Mouse (Mus musculus) midbrain, embryonic 10.5 days (tissue): ENCODE data around the gene Hmgn2. TPM values are rescaled to one million over a fixed set of nuclear protein-coding genes. Genes with fewer than 3 reads are reported as not detected.
A peak's percentile ranks its signal among the peaks of the same experiment; 100 is the strongest.

Source experiments
- DNase-seq: peaks from one replicate; pipeline ENCODE4 v3.0.0-alpha.2; 2017; ENCODE audit warnings: low spot score
- H3K27ac ChIP-seq: fragments of 300-500 bp; sonication (generic); replicated peaks from 2 replicates; pipeline ENCODE4 v1.5.1; 2016; ENCODE audit warnings: mild to moderate bottlenecking
- H3K27me3 ChIP-seq: fragments of 300-500 bp; sonication (generic); 2 replicates; pipeline ENCODE4 v1.6.1; 2016; ENCODE audit warnings: low read depth, mild to moderate bottlenecking; ENCODE audit not compliant: poor library complexity, severe bottlenecking
- H3K36me3 ChIP-seq: fragments of 300-500 bp; sonication (generic); 2 replicates; pipeline ENCODE4 v1.6.1; 2016; ENCODE audit warnings: mild to moderate bottlenecking, moderate library complexity
- H3K4me1 ChIP-seq: fragments of 300-500 bp; sonication (generic); 2 replicates; pipeline ENCODE4 v1.6.1; 2016
- H3K4me3 ChIP-seq: fragments of 300-500 bp; sonication (generic); 2 replicates; pipeline ENCODE4 v1.5.1; 2016; ENCODE audit warnings: mild to moderate bottlenecking, moderate library complexity
- H3K9me3 ChIP-seq: fragments of 300-500 bp; sonication (generic); replicated peaks from 2 replicates; pipeline ENCODE4 v1.6.1; 2016; ENCODE audit warnings: mild to moderate bottlenecking
- WGBS: fragments of 180-500 bp; shearing (Covaris S2); methylation state at CpG from one replicate; pipeline ENCODE4 v1.1.7; 2016; 5-methylcytosine and 5-hydroxymethylcytosine counted together
- polyA plus RNA-seq: library from polyadenylated mRNA; unstranded; fragments of >200 nt; fragmentation: Nextera tagmentation; extraction: Ambion mirVana; gene quantifications from 2 replicates; pipeline ENCODE4 v1.2.1, GENCODE M21; 2016

Gene Hmgn2
- polyA plus RNA-seq, 1 experiment from 2014 or later, result 3,615 TPM

DNA sequence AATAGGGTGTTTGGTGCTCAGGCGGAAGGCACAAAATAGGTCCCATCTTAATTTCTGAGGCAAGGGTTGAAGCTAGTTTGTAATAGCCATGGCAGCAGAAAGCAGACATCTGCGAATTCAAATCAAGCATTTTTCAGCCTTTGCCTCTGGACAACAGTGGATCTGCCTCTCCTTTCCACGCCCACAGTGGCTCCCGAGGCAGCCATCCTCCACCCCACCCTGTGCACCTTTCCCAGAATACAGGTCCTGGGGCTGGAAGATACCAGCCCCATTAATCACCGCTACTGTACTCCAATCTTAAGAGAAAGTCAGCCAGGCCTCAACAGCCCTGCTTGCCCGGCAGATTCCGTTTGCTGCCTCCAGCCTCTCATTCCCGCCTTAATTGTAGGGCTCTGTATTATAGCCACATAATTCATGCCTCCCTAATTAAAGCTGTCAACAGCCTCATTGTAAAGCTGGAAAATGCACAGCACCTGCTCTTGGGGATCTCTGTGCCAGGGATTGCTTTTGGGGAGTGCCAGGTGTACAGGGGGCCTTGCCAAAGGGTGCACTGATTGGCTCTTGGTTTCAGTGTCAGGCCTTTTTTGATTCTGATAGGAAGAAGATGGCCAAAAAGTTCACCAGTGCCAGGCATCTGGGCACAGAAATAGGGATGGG lies 792 bp upstream of the Hmgn2 start:
- Histone ChIP-seq H3K9me3 (no peaks in the 10 kb centered on the region), H3K27me3 (no peaks in the 10 kb centered on the region), H3K4me1 (peaks cover 55% of the 10 kb centered on the region), H3K4me3 (peak overlapping the region; percentile 86), H3K36me3 (peaks cover 55% of the 10 kb centered on the region), H3K27ac (peak overlapping the region; percentile 100)
- DNase-seq, result no peak
- WGBS, result 63% methylated on average over 8 of the region's 8 CpGs

- under 1% methylated on average over 29 of the region's 29 CpGs for WGBS
- peak; percentile 97 for DNase-seq
- H3K9me3 ChIP-seq, result no peaks in the 10 kb centered on the region
- peaks cover 55% of the 10 kb centered on the region for H3K4me1 ChIP-seq
- peak overlapping the region; percentile 86 for H3K4me3 ChIP-seq
- H3K27me3 ChIP-seq, result no peaks in the 10 kb centered on the region
- H3K27ac ChIP-seq, result peak overlapping the region; percentile 100
- peaks cover 59% of the 10 kb centered on the region for H3K36me3 ChIP-seq
Measured at GRCm38 (mm10) chr4:133967866-133968149, 642 bp downstream of the Hmgn2 start.

- Histone ChIP-seq H3K27me3 (no peaks in the 10 kb centered on the region), H3K4me3 (peak overlapping the region; percentile 86), H3K9me3 (no peaks in the 10 kb centered on the region), H3K4me1 (peaks cover 55% of the 10 kb centered on the region), H3K36me3 (peaks cover 59% of the 10 kb centered on the region), H3K27ac (peak overlapping the region; percentile 100)
- DNase-seq, result peak; percentile 96
- 0% methylated on average over 97 of the region's 101 CpGs for WGBS
Measured at GRCm38 (mm10) chr4:133967138-133967865, 1.1 kb downstream of the Hmgn2 start.

GRCm38 (mm10) chr4:133966271-133966940 lies 2.0 kb downstream of the Hmgn2 start:
- Histone ChIP-seq H3K36me3 (peaks cover 53% of the 10 kb centered on the region), H3K4me3 (peak overlapping the region; percentile 86), H3K9me3 (no peaks in the 10 kb centered on the region), H3K27me3 (no peaks in the 10 kb centered on the region), H3K27ac (peak overlapping the region; percentile 100), H3K4me1 (peaks cover 48% of the 10 kb centered on the region)
- 60% methylated on average over 12 of the region's 12 CpGs for WGBS
- DNase-seq, result no peak

DNA sequence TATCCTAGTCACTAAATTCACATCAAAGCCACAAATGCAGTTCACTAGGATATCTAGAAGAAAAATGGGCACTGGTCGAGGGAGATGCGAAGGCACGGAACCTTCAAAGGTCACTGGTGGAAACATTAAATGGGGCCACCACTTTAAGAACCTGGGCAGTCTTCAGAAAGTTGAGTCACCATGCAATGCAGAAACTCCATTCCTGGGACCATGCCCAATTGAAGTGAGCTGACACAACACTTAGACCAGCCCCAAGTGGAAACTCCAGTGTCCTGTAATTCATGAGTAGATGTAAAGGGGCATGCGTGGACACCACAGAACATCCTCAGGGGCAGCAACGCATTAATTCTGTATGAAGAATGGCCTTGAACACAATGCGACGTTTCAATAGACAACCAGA lies 5.9 kb downstream of the Hmgn2 start:
- Histone ChIP-seq H3K4me3 (no peak overlapping the region), H3K27me3 (no peaks in the 10 kb centered on the region), H3K27ac (no peak overlapping the region), H3K9me3 (no peaks in the 10 kb centered on the region), H3K4me1 (peaks cover 21% of the 10 kb centered on the region), H3K36me3 (peaks cover 43% of the 10 kb centered on the region)
- 91% methylated on average over 7 of the region's 7 CpGs for WGBS
- no peak for DNase-seq

GRCm38 (mm10) chr4:133958884-133959283 lies 9.6 kb downstream of the Hmgn2 start:
- Histone ChIP-seq H3K4me3 (no peak overlapping the region), H3K4me1 (peaks cover 8% of the 10 kb centered on the region; the same call in 1 of the 2 replicates), H3K36me3 (peaks cover 17% of the 10 kb centered on the region), H3K27ac (no peak overlapping the region), H3K9me3 (no peaks in the 10 kb centered on the region), H3K27me3 (no peaks in the 10 kb centered on the region)
- no peak for DNase-seq
- 86% methylated on average over 1 of the region's 1 CpGs for WGBS

DNA sequence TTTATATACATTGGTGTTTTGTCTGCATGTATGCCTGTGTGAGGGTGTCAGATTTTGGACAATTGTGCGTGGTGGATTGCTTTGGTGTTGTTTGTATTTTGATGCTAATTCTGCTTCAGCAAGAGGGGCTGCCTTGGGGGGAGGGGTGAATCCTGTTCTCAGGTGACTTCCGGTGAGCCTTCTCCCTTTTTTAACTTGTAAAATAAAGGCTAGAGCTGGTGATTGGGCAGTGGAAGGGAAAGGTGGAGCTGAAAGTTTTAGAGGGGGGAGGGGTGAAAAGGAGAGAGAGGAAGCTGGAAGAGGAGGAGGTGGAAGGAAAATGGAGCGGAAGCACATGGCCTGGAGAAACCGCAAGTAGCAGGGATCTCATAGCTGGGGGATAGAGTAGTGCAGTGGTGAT lies 12.1 kb downstream of the Hmgn2 start:
- H3K36me3 ChIP-seq, result no peaks in the 10 kb centered on the region
- no peak for DNase-seq
- H3K27ac ChIP-seq, result no peak overlapping the region
- 87% methylated on average over 4 of the region's 4 CpGs for WGBS
- no peaks in the 10 kb centered on the region for H3K9me3 ChIP-seq
- H3K27me3 ChIP-seq, result no peaks in the 10 kb centered on the region
- H3K4me1 ChIP-seq, result peaks cover 8% of the 10 kb centered on the region; the same call in 1 of the 2 replicates
- H3K4me3 ChIP-seq, result no peak overlapping the region

GRCm38 (mm10) chr4:133946736-133947135 lies 21.7 kb downstream of the Hmgn2 start:
- Histone ChIP-seq H3K36me3 (no peaks in the 10 kb centered on the region), H3K4me1 (peaks cover 3% of the 10 kb centered on the region; the same call in 1 of the 2 replicates), H3K27ac (no peak overlapping the region), H3K4me3 (no peak overlapping the region), H3K27me3 (no peaks in the 10 kb centered on the region), H3K9me3 (0 out of 2 replicates have a peak, but pooled peaks cover 2% of the 10 kb centered on the region)
- 74% methylated on average over 4 of the region's 4 CpGs for WGBS
- no peak for DNase-seq

GRCm38 (mm10) chr4:133943791-133944190 lies 24.7 kb downstream of the Hmgn2 start:
- Histone ChIP-seq H3K27me3 (no peaks in the 10 kb centered on the region), H3K4me3 (no peak overlapping the region), H3K4me1 (peaks cover 10% of the 10 kb centered on the region; the same call in 1 of the 2 replicates), H3K27ac (no peak overlapping the region), H3K9me3 (0 out of 2 replicates have a peak, but pooled peaks cover 2% of the 10 kb centered on the region), H3K36me3 (no peaks in the 10 kb centered on the region)
- WGBS, result 85% methylated on average over 3 of the region's 3 CpGs
- DNase-seq, result no peak

- H3K27me3 ChIP-seq, result no peaks in the 10 kb centered on the region
- no peak for DNase-seq
- no peaks in the 10 kb centered on the region for H3K36me3 ChIP-seq
- H3K4me1 ChIP-seq, result peaks cover 10% of the 10 kb centered on the region; the same call in 1 of the 2 replicates
- no peak overlapping the region for H3K27ac ChIP-seq
- 94% methylated on average over 4 of the region's 4 CpGs for WGBS
- no peak overlapping the region for H3K4me3 ChIP-seq
- 0 out of 2 replicates have a peak, but pooled peaks cover 2% of the 10 kb centered on the region for H3K9me3 ChIP-seq
Measured at GRCm38 (mm10) chr4:133942679-133943078, 25.8 kb downstream of the Hmgn2 start.

- peaks cover 10% of the 10 kb centered on the region; the same call in 1 of the 2 replicates for H3K4me1 ChIP-seq
- H3K36me3 ChIP-seq, result no peaks in the 10 kb centered on the region
- 49% methylated on average over 3 of the region's 3 CpGs for WGBS
- no peak for DNase-seq
- no peaks in the 10 kb centered on the region for H3K27me3 ChIP-seq
- H3K4me3 ChIP-seq, result no peak overlapping the region
- no peak overlapping the region; the same call in 1 of the 2 replicates for H3K27ac ChIP-seq
- 0 out of 2 replicates have a peak, but pooled peaks cover 2% of the 10 kb centered on the region for H3K9me3 ChIP-seq
Measured at GRCm38 (mm10) chr4:133941576-133941975, 26.9 kb downstream of the Hmgn2 start.

- 85% methylated on average over 13 of the region's 13 CpGs for WGBS
- no peaks in the 10 kb centered on the region for H3K36me3 ChIP-seq
- H3K27ac ChIP-seq, result no peak overlapping the region
- H3K4me1 ChIP-seq, result peaks cover 10% of the 10 kb centered on the region; the same call in 1 of the 2 replicates
- H3K9me3 ChIP-seq, result no peaks in the 10 kb centered on the region
- DNase-seq, result no peak
- H3K27me3 ChIP-seq, result no peaks in the 10 kb centered on the region
- no peak overlapping the region for H3K4me3 ChIP-seq
Measured at GRCm38 (mm10) chr4:133940386-133941260, 27.8 kb downstream of the Hmgn2 start.
